Mouse (Mus musculus) hindbrain, embryonic 16.5 days (tissue): ENCODE measurements around the gene Gm21962. TPM values are rescaled to one million over a fixed set of nuclear protein-coding genes. Genes with fewer than 3 reads are reported as not detected.

Source experiments
- ATAC-seq: fragments of 200-750 bp; cut with Nextera tagmentation; 2 replicates; pipeline ENCODE4 v1.8.0; 2017; ENCODE audit warnings: moderate TSS enrichment, moderate library complexity
- H3K27ac ChIP-seq: fragments of 300-500 bp; sonication (generic); 2 replicates; pipeline ENCODE4 v1.5.1; 2014; ENCODE audit warnings: low read depth, mild to moderate bottlenecking, control low read depth, low read length, moderate library complexity
- H3K27me3 ChIP-seq: fragments of 300-500 bp; sonication (generic); replicated peaks from 2 replicates; pipeline ENCODE4 v1.6.1; 2014; ENCODE audit warnings: low read length; ENCODE audit not compliant: control insufficient read depth, insufficient read depth
- H3K36me3 ChIP-seq: fragments of 300-500 bp; sonication (generic); 2 replicates; pipeline ENCODE4 v1.6.1; 2014; ENCODE audit warnings: mild to moderate bottlenecking, low read length, moderate library complexity, mixed read lengths; ENCODE audit not compliant: control insufficient read depth, insufficient read depth
- H3K4me1 ChIP-seq: fragments of 300-500 bp; sonication (generic); 2 replicates; pipeline ENCODE4 v1.6.1; 2014; ENCODE audit warnings: low read depth, low read length; ENCODE audit not compliant: control insufficient read depth, insufficient read depth
- H3K4me2 ChIP-seq: fragments of 300-500 bp; sonication (generic); 2 replicates; pipeline ENCODE4 v1.6.1; 2014; ENCODE audit warnings: mild to moderate bottlenecking, low read length, control low read depth, moderate library complexity
- H3K4me3 ChIP-seq: fragments of 300-500 bp; sonication (generic); 2 replicates; pipeline ENCODE4 v1.5.1; 2014; ENCODE audit warnings: mild to moderate bottlenecking, low read length, control low read depth, moderate library complexity
- H3K9ac ChIP-seq: fragments of 300-500 bp; sonication (generic); 2 replicates; pipeline ENCODE4 v1.6.1; 2014; ENCODE audit warnings: low read depth, mild to moderate bottlenecking, control low read depth, low read length, moderate library complexity
- H3K9me3 ChIP-seq: fragments of 300-500 bp; sonication (generic); 2 replicates; pipeline ENCODE4 v1.6.1; 2014; ENCODE audit warnings: mild to moderate bottlenecking, low read length, moderate library complexity; ENCODE audit not compliant: control insufficient read depth
- WGBS: fragments of 180-500 bp; shearing (Covaris S2); extraction: QIAGEN DNeasy Blood & Tissue Kit; methylation state at CpG from one replicate; pipeline ENCODE4 v1.1.7; 2014; 5-methylcytosine and 5-hydroxymethylcytosine counted together
- polyA plus RNA-seq: library from polyadenylated mRNA; unstranded; fragments of >200 nt; fragmentation: Nextera tagmentation; extraction: Ambion mirVana; gene quantifications from 2 replicates; pipeline ENCODE4 v1.2.1, GENCODE M21; 2015

The Gm21962 gene
- polyA plus RNA-seq, 1 experiment from 2014 or later: not detected

DNA sequence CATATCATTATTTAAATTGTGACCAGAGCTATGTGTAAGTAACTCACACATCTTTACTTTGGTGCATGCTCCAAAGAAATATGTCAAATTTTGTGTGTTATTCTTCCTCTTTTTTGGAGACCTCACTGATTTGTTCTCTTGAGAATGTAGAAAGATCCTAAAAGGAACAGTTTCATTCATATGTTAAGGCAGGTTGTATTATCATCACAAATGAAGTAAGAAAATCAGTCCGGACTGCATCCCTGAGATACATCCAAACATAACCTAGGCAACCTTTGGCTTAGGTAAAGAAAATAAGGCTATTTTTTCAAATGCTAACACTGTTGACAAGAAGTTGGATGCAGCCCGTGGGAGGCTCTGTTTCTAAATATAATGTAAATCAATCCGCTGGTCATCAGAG lies 28.8 kb upstream of the Gm21962 start:
- Histone ChIP-seq H3K4me2 (no peak overlapping the region), H3K4me1 (no peaks in the 10 kb centered on the region), H3K9ac (no peak overlapping the region), H3K27ac (no peak overlapping the region), H3K36me3 (no peaks in the 10 kb centered on the region), H3K4me3 (no peak overlapping the region), H3K9me3 (no peaks in the 10 kb centered on the region), H3K27me3 (no peaks in the 10 kb centered on the region)
- WGBS: 56% methylated on average over 3 of the region's 3 CpGs
- no peak for ATAC-seq

DNA sequence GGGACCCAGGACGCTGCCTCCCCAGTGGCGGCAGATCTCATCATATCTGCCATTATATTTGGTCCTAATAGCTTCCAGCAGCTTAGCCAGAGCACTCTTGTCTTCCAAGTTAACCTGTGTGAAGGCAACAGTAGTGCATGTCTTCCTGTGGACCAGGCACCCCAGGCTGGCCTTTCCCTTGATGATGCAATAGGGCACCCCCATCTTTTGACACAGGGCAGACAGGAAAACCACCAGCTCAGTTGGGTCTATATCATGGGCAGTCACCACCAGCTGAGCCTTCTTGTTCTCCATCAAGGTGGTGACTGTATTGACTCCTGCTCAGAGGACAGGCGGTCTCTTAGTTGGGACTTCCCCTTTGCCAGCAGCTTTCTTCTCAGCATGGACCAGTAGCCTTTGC lies 27.2 kb upstream of the Gm21962 start:
- no peak overlapping the region for H3K27ac ChIP-seq
- no peak overlapping the region for H3K4me2 ChIP-seq
- no peak overlapping the region for H3K4me3 ChIP-seq
- no peak for ATAC-seq
- H3K36me3 ChIP-seq: no peaks in the 10 kb centered on the region
- 97% methylated on average over 3 of the region's 3 CpGs for WGBS
- H3K9ac ChIP-seq: no peak overlapping the region
- H3K9me3 ChIP-seq: no peaks in the 10 kb centered on the region
- H3K4me1 ChIP-seq: no peaks in the 10 kb centered on the region
- H3K27me3 ChIP-seq: no peaks in the 10 kb centered on the region

GRCm38 (mm10) chr3:137644947-137645346 lies 26.4 kb upstream of the Gm21962 start:
- ATAC-seq: no peak
- H3K27me3 ChIP-seq: no peaks in the 10 kb centered on the region
- no peaks in the 10 kb centered on the region for H3K4me1 ChIP-seq
- H3K9ac ChIP-seq: no peak overlapping the region
- H3K4me3 ChIP-seq: no peak overlapping the region
- H3K9me3 ChIP-seq: no peaks in the 10 kb centered on the region
- H3K36me3 ChIP-seq: no peaks in the 10 kb centered on the region
- H3K4me2 ChIP-seq: no peak overlapping the region
- H3K27ac ChIP-seq: no peak overlapping the region
- WGBS: 83% methylated on average over 6 of the region's 6 CpGs

DNA sequence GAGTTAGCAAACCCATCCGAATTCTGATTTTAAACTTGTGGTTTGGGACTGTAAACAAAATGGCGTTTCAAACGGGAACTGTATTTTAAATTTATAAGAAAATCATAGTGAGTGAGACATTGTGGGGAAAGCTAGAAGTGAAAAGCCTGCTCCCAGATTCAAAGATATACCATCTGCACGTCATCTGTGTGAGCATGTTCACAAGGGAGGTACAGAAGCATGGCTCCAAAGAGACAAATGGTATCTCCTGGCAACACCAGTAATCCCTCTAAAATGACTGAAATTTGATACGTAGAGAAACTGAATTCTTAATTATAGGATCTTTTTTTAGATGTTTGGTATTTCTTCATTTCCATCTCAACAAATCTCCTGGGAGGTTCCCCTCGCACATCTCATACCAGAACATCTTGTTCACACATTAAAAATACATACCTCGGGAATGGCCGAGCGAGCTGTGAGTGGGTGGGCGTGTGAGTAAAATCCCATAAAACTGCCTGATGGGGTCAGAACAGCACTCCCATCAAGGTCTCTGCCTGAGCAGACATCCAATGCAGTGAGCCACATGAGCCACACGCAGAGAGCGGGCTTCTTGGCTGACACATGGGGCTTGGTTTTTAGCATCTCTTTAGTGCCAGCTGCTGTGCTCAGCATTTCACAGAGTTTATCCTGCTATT lies 23.8 kb upstream of the Gm21962 start:
- ATAC-seq: peak; percentile 27; the same call in 1 of the 2 replicates
- H3K27ac ChIP-seq: no peak overlapping the region
- H3K9ac ChIP-seq: no peak overlapping the region
- H3K27me3 ChIP-seq: no peaks in the 10 kb centered on the region
- H3K4me3 ChIP-seq: no peak overlapping the region
- H3K36me3 ChIP-seq: no peaks in the 10 kb centered on the region
- 69% methylated on average over 12 of the region's 12 CpGs for WGBS
- no peaks in the 10 kb centered on the region for H3K4me1 ChIP-seq
- H3K9me3 ChIP-seq: no peaks in the 10 kb centered on the region
- no peak overlapping the region for H3K4me2 ChIP-seq

- ATAC-seq: no peak
- Histone ChIP-seq H3K27me3 (no peaks in the 10 kb centered on the region), H3K27ac (no peak overlapping the region), H3K36me3 (no peaks in the 10 kb centered on the region), H3K9ac (no peak overlapping the region), H3K4me1 (no peaks in the 10 kb centered on the region), H3K4me2 (no peak overlapping the region), H3K9me3 (no peaks in the 10 kb centered on the region), H3K4me3 (no peak overlapping the region)
- WGBS: 49% methylated on average over 5 of the region's 5 CpGs
These were observed 22.2 kb upstream of the Gm21962 start for GRCm38 (mm10) chr3:137649112-137649511.

- Histone ChIP-seq H3K9ac (no peak overlapping the region), H3K4me3 (no peak overlapping the region), H3K36me3 (no peaks in the 10 kb centered on the region), H3K27ac (no peak overlapping the region), H3K4me1 (no peaks in the 10 kb centered on the region), H3K9me3 (no peaks in the 10 kb centered on the region), H3K27me3 (no peaks in the 10 kb centered on the region), H3K4me2 (no peak overlapping the region)
- ATAC-seq: no peak
- WGBS: 91% methylated on average over 2 of the region's 2 CpGs
These were observed 18.5 kb upstream of the Gm21962 start for GRCm38 (mm10) chr3:137652853-137653252.

DNA sequence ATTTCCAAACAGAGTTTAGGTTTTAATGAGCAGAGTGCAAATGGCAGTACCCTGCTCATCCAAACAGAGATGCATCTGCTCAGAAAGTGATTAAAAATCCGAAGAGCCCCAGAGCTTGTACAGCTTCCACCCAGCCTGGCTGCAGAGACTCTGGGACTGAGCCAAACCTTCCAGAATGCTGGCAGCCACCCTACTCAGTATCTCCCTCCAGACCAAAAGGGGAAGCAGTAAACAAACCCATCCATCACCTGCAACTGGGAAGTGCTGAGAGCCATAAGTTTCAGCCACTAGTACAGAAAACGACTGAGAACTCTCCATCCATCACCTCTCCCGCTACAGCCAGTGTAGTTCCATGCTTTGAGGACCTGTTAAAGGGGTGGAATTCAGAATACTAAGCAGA lies 9.6 kb downstream of the Gm21962 start:
- Histone ChIP-seq H3K9ac (no peak overlapping the region), H3K36me3 (no peaks in the 10 kb centered on the region), H3K4me3 (no peak overlapping the region), H3K9me3 (no peaks in the 10 kb centered on the region), H3K4me1 (peaks cover 17% of the 10 kb centered on the region), H3K27ac (peak overlapping the region; percentile 44; the same call in 1 of the 2 replicates), H3K4me2 (no peak overlapping the region), H3K27me3 (no peaks in the 10 kb centered on the region)
- peak; percentile 94 for ATAC-seq
- 3% methylated on average over 3 of the region's 3 CpGs for WGBS

GRCm38 (mm10) chr3:137682911-137683806 lies 11.8 kb downstream of the Gm21962 start:
- Histone ChIP-seq H3K4me3 (no peak overlapping the region), H3K4me2 (peak overlapping the region; percentile 23), H3K9ac (no peak overlapping the region), H3K9me3 (no peaks in the 10 kb centered on the region), H3K36me3 (no peaks in the 10 kb centered on the region), H3K27me3 (no peaks in the 10 kb centered on the region), H3K4me1 (peaks cover 17% of the 10 kb centered on the region), H3K27ac (peak overlapping the region; percentile 65)
- ATAC-seq: peak; percentile 92
- 6% methylated on average over 7 of the region's 7 CpGs for WGBS

DNA sequence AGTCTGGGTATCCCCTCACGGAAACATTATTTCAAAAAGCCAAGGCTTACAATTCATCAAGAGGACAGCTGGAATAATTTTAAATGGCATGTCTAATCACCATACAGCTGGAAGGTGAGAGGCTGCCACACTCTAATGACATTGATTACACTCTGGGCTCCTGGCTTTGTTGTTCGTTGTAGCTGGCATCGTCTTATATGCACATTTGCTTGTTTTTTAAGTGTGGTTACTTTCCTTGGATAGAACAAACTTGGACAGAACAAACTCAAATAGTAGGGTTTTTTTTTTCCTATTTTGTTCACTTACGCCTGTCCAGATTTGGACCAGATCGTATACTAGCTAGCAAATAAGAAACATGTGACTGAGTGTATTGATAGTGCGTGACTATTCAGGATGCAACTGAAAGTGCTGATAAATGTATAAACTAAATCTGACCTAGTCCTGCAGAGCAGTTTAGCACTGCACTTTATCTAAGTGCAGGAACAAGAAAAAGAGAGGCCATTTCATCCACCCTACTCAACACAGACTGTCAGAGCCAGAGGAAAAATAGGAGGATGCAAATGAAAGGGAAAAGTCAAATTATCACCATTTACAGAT lies 12.6 kb downstream of the Gm21962 start:
- Histone ChIP-seq H3K27me3 (no peaks in the 10 kb centered on the region), H3K4me1 (peaks cover 17% of the 10 kb centered on the region), H3K4me2 (peak overlapping the region; percentile 23), H3K36me3 (no peaks in the 10 kb centered on the region), H3K27ac (peak overlapping the region; percentile 65), H3K9ac (no peak overlapping the region), H3K4me3 (no peak overlapping the region), H3K9me3 (no peaks in the 10 kb centered on the region)
- ATAC-seq: peak; percentile 59
- 12% methylated on average over 6 of the region's 6 CpGs for WGBS
